In genomic region chr9:117161150-117161549, GRCm38 (mm10) we compare ENCODE assay signal across 25 mouse cellular contexts.
DNase-seq lines count a peak whose midpoint lies in the region; ATAC-seq and TF ChIP-seq lines count a peak whose summit lies in the region.
"Had no signal": no experiment of that assay in that cellular context is flagged by ENCODE, and none has a peak within 500 bp of the region (broad histone marks: within the 10 kb centered on the region; RNA-seq: fewer than 3 reads in every experiment).

No protein-coding gene starts in this region.

- H3K9me3 ChIP-seq in kidney, embryonic 16.5 days (ENCODE audit: low read length) = no peaks in the 10 kb centered on the region
- no peaks in the 10 kb centered on the region for H3K9me3 ChIP-seq in stomach, embryonic 14.5 days (ENCODE audit: control insufficient read depth, low read depth, low read length)
- H3K9me3 ChIP-seq in stomach, postnatal 0 days (ENCODE audit: control insufficient read depth, low read length) = no peaks in the 10 kb centered on the region
- H3K9me3 ChIP-seq in limb, embryonic 13.5 days = no peaks in the 10 kb centered on the region
- H3K9me3 ChIP-seq: embryonic facial prominence, embryonic 10.5 days; forebrain, embryonic 10.5 days; heart, embryonic 12.5 days; midbrain, embryonic 15.5 days had no signal

- H3K27me3 ChIP-seq in kidney, embryonic 16.5 days (ENCODE audit: insufficient read depth, low read length) = no peaks in the 10 kb centered on the region
- H3K27me3 ChIP-seq in stomach, embryonic 14.5 days (ENCODE audit: control insufficient read depth, insufficient read depth, low read length) = no peaks in the 10 kb centered on the region
- H3K27me3 ChIP-seq in stomach, postnatal 0 days (ENCODE audit: control insufficient read depth, insufficient read depth, low read length) = no peaks in the 10 kb centered on the region
- no peaks in the 10 kb centered on the region for H3K27me3 ChIP-seq in limb, embryonic 13.5 days
- H3K27me3 ChIP-seq: heart, embryonic 12.5 days; midbrain, embryonic 15.5 days; Patski had no signal

- no peak for TF ChIP-seq EP300 in stomach, postnatal 0 days (optimal IDR thresholded peaks at IDR 0.05)

- no peak for DNase-seq in kidney, adult 18-20 months
- no peak for DNase-seq in stomach, postnatal 0 days (ENCODE audit: low spot score)
- DNase-seq in ovary, postnatal 14 days (ENCODE audit: low spot score) = no peak
- no peak for DNase-seq in cerebellum, adult 11 months
- DNase-seq: adrenal gland, adult 2 months; cerebellum, adult 11-12 months; forebrain, postnatal 0 days; gastrocnemius, postnatal 25 days; heart, adult 18-20 months; heart, postnatal 10 days; layer of hippocampus, postnatal 36 days; lung, postnatal 4 days; right cerebral cortex, postnatal 14 days; thymus, postnatal 25 days had no signal

- H3K9ac ChIP-seq in kidney, embryonic 16.5 days (replicated peaks; ENCODE audit: low read length) = no peak overlapping the region
- no peak overlapping the region for H3K9ac ChIP-seq in stomach, embryonic 14.5 days (replicated peaks; ENCODE audit: low read depth, low read length)
- no peak overlapping the region for H3K9ac ChIP-seq in stomach, postnatal 0 days (ENCODE audit: low read length)
- H3K9ac ChIP-seq in limb, embryonic 13.5 days = no peak overlapping the region
- H3K9ac ChIP-seq: forebrain, postnatal 0 days; heart, embryonic 12.5 days; midbrain, embryonic 15.5 days had no signal

- no peak for TF ChIP-seq CTCF in stomach, postnatal 0 days (IDR thresholded peaks at IDR 0.05; ENCODE audit: low read depth)

- H3K36me3 ChIP-seq in kidney, embryonic 16.5 days (ENCODE audit: insufficient read depth, low read length) = no peaks in the 10 kb centered on the region
- H3K36me3 ChIP-seq in stomach, embryonic 14.5 days (ENCODE audit: control insufficient read depth, insufficient read depth, low read length) = no peaks in the 10 kb centered on the region
- H3K36me3 ChIP-seq in stomach, postnatal 0 days (ENCODE audit: control insufficient read depth, insufficient read depth, low read length) = no peaks in the 10 kb centered on the region
- H3K36me3 ChIP-seq in limb, embryonic 13.5 days = peaks cover 6% of the 10 kb centered on the region; the same call in 1 of the 2 replicates
- H3K36me3 ChIP-seq: embryonic facial prominence, embryonic 10.5 days; forebrain, embryonic 10.5 days; heart, embryonic 12.5 days; midbrain, embryonic 15.5 days had no signal

- H3K4me1 ChIP-seq in kidney, embryonic 16.5 days (ENCODE audit: insufficient read depth, low read length) = peaks cover 27% of the 10 kb centered on the region
- H3K4me1 ChIP-seq in stomach, embryonic 14.5 days (ENCODE audit: control insufficient read depth, insufficient read depth, low read length) = peaks cover 21% of the 10 kb centered on the region
- no peaks in the 10 kb centered on the region for H3K4me1 ChIP-seq in stomach, postnatal 0 days (replicated peaks; ENCODE audit: control insufficient read depth, insufficient read depth)
- H3K4me1 ChIP-seq in limb, embryonic 13.5 days = peaks cover 58% of the 10 kb centered on the region

- 0 out of 2 replicates have a peak overlapping the region, but pooled peaks have one; percentile 29 for H3K27ac ChIP-seq in kidney, embryonic 16.5 days (ENCODE audit: low read length)
- H3K27ac ChIP-seq in stomach, embryonic 14.5 days (ENCODE audit: low read length) = peak overlapping the region; percentile 35; the same call in 1 of the 2 replicates
- H3K27ac ChIP-seq in stomach, postnatal 0 days (replicated peaks) = no peak overlapping the region
- peak overlapping the region; percentile 63; the same call in 1 of the 2 replicates for H3K27ac ChIP-seq in limb, embryonic 13.5 days
- H3K27ac ChIP-seq: embryonic facial prominence, embryonic 10.5 days; forebrain, embryonic 10.5 days; hindbrain, postnatal 0 days; kidney, postnatal 0 days; layer of hippocampus, adult 2 months; midbrain, embryonic 15.5 days had no signal

- no peak overlapping the region for H3K4me2 ChIP-seq in kidney, embryonic 16.5 days (replicated peaks; ENCODE audit: low read depth, low read length)
- H3K4me2 ChIP-seq in stomach, embryonic 14.5 days (replicated peaks; ENCODE audit: low read depth, low read length) = no peak overlapping the region
- H3K4me2 ChIP-seq in stomach, postnatal 0 days (replicated peaks; ENCODE audit: low read depth) = no peak overlapping the region
- no peak overlapping the region for H3K4me2 ChIP-seq in limb, embryonic 13.5 days (replicated peaks)
- H3K4me2 ChIP-seq: heart, embryonic 12.5 days; midbrain, embryonic 15.5 days had no signal

- H3K4me3 ChIP-seq in kidney, embryonic 16.5 days (ENCODE audit: low read length) = no peak overlapping the region
- H3K4me3 ChIP-seq in stomach, embryonic 14.5 days (ENCODE audit: low read depth, low read length) = no peak overlapping the region
- no peak overlapping the region for H3K4me3 ChIP-seq in stomach, postnatal 0 days (ENCODE audit: low read depth, low read length)
- H3K4me3 ChIP-seq in limb, embryonic 13.5 days = no peak overlapping the region
- H3K4me3 ChIP-seq: embryonic facial prominence, embryonic 10.5 days; forebrain, embryonic 10.5 days; heart, embryonic 12.5 days; layer of hippocampus, adult 2 months; midbrain, embryonic 15.5 days had no signal

- whole genome bisulfite sequencing in kidney, embryonic 16.5 days = 34% methylated on average over 6 of the region's 6 CpGs
- 33% methylated on average over 6 of the region's 6 CpGs for WGBS in stomach, embryonic 14.5 days
- WGBS in stomach, postnatal 0 days = 34% methylated on average over 6 of the region's 6 CpGs
- 16% methylated on average over 6 of the region's 6 CpGs for WGBS in limb, embryonic 13.5 days

- peak; percentile 39; the same call in 1 of the 2 replicates for ATAC-seq in kidney, embryonic 16.5 days (ENCODE audit: low FRiP score, low TSS enrichment)
- ATAC-seq in stomach, embryonic 14.5 days (ENCODE audit: insufficient number of reproducible peaks, insufficient read depth, low FRiP score, low read depth) = no peak
- no peak for ATAC-seq in stomach, postnatal 0 days (ENCODE audit: low FRiP score, low TSS enrichment)
- ATAC-seq in limb, embryonic 13.5 days (ENCODE audit: low FRiP score, low read depth) = peak; percentile 46; the same call in 1 of the 2 replicates
- ATAC-seq: forebrain, postnatal 0 days; hindbrain, postnatal 0 days; midbrain, embryonic 15.5 days; Patski had no signal

Comparison
In these comparisons a context has a peak if more than half of its experiments do, and no peak if none do; other contexts are left out.
1. ATAC-seq: peak in kidney, embryonic 16.5 days (single experiment) and limb, embryonic 13.5 days (single experiment); none in stomach, embryonic 14.5 days (single experiment) and stomach, postnatal 0 days (single experiment).